Mouse (Mus musculus): ENCODE measurements at regions not wholly inside any gene's neighbourhood (a gene's known extent, or its start where the extent isn't known, plus 50 kb on each side); places are given as distances from the start of the nearest gene placed in this dataset.
"Not testable (repeated sequence)": the region's sequence is repeated elsewhere in the genome, so short reads cannot be mapped to it uniquely, and the experiment has no call there.

- DNase-seq: no peak
Measured at GRCm38 (mm10) chr14:37571971-37572370, 436.9 kb upstream of the Ghitm start.

DNA sequence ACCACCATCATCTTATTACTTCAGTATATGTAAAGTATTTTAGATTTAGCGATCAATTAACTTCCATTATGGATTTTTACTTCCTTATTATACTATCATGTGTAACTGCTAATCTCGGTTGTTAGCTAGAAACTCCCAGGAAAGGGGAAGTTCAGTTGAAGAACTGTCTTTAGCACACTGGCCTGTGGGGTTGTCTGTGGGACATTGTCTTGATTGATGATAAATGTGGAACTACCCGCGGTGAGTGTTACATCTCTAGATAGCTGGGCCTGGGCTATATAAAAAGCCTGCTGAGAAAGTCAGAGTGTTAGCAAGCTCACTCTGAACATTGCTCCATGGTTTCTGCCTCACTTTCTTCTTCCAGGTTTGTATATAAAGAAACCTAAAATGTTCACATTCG lies 423.2 kb upstream of the Ghitm start:
- DNase-seq: no peak

GRCm38 (mm10) chr14:37523616-37524015 lies 388.5 kb upstream of the Ghitm start:
- DNase-seq: no peak

DNA sequence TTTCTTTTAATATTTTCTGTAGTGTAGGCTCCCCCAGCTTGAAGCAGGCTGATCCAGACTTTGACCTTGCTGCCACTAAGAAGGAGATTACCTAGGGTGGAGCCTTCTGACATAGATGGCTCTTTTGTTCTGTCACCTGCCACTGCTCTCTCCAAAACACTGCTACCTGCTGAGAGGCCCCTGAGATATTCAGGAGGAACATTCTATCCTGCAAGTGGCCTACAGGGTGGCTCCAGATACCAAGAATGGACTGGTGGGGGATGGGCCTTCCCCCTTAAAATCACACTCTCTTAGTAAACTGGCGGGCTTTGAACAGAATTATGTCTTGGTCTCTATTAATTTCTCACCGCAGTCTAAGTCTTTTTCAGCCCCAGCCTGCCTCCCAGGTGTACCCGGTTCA lies 385.6 kb upstream of the Ghitm start:
- not testable (repeated sequence) for DNase-seq

GRCm38 (mm10) chr14:37505314-37505713 lies 370.2 kb upstream of the Ghitm start:
- no peak for DNase-seq

DNA sequence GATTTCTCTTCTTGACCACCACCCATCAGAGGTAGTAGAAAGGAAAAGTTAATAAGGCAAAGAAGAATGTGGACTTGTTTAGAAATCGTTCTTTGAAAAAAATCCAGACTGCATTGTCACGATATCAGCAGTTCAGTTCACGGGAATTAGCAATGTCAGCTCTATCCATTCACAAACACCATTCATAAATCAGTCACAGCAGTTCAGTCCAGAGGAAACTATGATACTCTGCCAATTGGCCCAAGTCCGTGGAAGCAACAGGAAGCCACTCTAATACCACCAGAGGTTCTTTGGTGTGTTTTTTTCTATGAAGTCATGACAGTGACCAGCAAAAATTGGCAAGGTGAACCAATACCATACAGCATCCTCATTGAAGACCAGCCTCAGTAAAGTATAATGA lies 355.6 kb upstream of the Ghitm start:
- no peak for DNase-seq

DNA sequence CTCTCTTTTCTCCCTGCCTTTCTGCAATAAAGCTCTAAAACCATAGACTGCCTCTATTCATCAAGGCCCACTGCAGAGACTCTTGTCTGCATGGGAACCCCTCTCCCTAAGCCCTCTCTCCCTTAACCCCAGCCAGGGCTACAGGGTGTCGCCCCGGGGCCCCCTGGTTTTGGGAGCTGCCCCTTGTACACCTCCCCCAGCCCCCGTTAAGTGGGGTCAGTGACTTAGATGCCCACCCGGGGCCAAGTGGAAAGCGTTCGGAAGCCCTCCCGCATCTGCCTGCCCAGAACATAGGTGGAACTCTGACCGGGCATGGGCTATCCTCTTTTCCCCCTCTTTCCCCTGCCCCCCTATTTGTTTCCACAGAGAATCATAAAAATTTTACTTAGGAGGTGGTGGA lies 350.2 kb upstream of the Ghitm start:
- DNase-seq: no peak

GRCm38 (mm10) chr14:37477599-37477998 lies 342.5 kb upstream of the Ghitm start:
- no peak for DNase-seq

GRCm38 (mm10) chr14:37468711-37469110 lies 333.6 kb upstream of the Ghitm start:
- DNase-seq: no peak

- peak; percentile 60 for DNase-seq
Measured at GRCm38 (mm10) chr14:37440874-37441273, 305.8 kb upstream of the Ghitm start.

DNA sequence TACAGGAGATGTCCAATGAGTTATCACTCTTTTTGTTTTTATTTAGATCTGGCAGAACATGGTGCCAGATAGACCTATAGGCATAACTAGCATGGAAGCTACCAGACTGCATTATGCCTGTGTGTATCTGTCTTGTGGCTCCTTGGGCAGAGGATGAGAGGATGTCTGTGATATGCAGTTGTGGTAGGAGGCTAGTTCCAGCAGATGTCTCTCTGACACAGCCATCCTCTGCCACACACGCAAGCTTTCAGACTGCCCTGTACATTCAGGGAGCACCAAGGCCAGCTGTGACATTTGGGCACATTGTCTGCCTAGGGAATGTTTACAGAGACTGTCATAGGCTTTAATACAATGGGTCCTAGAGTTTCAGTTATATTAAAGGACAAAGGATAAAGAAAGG lies 295.6 kb upstream of the Ghitm start:
- DNase-seq: no peak

GRCm38 (mm10) chr14:37425506-37425905 lies 290.4 kb upstream of the Ghitm start:
- DNase-seq: no peak

DNA sequence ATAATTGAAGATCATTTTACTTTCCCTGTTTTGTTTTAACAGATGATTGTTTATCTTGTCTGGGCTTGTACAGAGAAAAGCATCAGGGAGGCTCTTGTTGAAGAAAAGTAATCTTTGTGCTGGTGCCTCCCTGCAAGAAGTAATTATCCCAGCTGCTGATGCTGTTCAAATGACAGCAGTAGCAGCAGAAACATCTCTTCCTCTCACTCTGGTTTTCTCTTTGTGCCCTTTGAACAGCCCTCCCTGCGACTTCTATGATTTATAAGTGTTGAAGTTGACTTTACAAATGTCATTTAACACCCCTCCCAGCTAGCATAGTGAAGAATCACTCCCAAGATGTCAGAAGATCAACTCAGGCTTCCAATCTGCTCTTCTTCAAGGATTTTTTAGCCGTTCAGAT lies 286.5 kb upstream of the Ghitm start:
- DNase-seq: no peak

GRCm38 (mm10) chr14:37412583-37412982 lies 277.5 kb upstream of the Ghitm start:
- not testable (repeated sequence) for DNase-seq

DNA sequence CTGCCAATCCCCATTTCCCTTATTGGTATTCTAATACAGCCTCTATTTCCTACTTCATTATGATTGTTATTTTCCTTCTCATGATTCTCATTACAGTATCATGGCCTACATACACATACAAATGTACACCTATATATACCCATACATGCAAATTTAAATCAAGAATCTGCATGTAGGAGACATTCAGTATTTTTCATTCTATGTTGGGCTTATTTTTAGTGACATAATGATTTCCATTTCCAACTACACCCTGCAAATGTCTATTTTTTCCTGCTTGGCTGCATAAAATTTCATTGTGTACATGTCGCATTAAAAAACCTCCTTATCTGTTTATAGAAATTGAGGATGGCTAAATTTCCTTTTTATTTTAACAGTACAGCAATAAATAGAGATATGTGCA lies 236.9 kb upstream of the Ghitm start:
- DNase-seq: no peak

DNA sequence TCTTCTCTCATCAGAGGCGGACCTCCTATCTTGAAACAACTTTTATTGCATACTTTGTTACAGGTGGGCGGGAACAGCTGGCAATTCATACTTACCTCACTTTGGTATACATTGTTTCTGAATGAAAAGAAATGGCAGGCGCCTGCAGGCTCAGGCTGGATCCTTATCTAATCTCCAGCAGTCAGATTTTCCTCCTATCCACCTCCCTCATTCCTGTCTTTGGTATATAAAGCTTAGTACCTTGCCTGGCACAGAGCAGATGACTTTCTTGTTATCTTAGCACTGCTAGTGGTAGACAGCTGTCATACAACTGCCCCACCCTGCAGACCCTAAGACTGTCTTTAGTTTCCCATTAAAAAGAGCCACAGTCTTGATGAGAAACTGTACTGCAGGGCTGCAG lies 226.8 kb upstream of the Ghitm start:
- DNase-seq: no peak

- DNase-seq: peak; percentile 42
Measured at GRCm38 (mm10) chr14:37355968-37356704, 221.1 kb upstream of the Ghitm start.

- no peak for DNase-seq
Measured at GRCm38 (mm10) chr14:37323392-37323791, 188.3 kb upstream of the Ghitm start.

DNA sequence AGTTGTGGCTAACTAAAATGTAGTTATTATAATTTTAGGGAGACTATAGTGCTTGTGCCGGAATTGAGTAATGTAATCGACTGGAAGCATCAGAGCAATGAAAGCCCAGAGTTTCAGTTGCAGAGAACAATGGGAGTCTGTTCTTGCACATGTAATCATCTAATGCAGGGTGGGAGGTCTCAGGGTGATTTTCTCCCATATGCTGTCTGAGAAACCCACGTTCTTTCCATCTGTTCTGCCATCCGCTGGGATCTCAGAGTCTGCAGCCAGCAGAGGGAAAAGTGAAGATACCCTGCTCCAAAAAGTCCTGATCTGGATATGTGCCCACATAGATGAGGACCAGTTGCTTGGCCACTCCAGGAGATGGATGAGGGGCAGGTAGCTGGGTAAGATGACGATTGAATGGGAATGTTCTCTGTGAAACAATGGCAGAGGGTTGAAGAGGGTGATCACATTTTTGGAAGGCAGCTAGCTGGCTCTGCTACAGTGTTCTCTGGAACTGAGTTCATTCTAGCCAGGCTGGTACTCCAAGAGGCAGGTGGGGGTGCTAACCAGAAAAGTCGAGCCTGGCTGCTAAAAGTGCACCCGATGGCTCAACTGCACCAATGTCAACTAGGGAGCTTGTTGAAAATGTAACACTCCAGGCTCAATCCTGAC lies 180.3 kb upstream of the Ghitm start:
- no peak for DNase-seq

GRCm38 (mm10) chr14:37313906-37314305 lies 178.8 kb upstream of the Ghitm start:
- no peak for DNase-seq

- no peak for DNase-seq
Measured at GRCm38 (mm10) chr14:37312887-37313286, 177.8 kb upstream of the Ghitm start.

DNA sequence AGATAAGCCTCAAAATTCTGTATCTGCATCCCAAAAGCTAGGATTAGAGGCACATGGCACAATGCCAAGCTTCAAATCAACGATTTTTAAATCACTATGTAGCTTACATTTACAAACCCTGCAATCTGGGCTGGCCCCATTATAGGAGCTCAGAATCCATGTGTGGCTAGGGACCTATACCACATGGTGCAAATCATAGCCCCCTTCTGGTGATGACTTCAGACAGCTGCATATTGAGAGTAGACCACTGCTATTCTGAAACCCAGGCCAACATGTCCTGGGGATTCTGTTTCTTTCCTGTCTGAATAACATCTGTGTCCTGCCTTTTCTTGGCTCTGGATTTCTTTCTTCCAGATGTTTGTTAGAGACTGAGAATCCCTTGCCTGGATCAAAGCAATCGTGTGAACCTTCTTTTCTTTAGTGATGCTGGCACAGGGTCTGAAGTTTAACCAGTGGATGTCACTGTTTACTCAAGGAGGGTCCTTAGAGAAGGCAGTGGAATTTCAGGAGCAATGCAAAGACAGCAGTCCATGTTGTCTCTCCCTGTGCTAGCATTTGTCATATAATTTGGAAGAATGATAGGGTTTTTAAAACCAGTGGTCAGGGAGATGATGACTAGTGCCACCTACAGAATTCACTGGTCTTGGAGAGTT lies 171.7 kb upstream of the Ghitm start:
- DNase-seq: no peak

DNA sequence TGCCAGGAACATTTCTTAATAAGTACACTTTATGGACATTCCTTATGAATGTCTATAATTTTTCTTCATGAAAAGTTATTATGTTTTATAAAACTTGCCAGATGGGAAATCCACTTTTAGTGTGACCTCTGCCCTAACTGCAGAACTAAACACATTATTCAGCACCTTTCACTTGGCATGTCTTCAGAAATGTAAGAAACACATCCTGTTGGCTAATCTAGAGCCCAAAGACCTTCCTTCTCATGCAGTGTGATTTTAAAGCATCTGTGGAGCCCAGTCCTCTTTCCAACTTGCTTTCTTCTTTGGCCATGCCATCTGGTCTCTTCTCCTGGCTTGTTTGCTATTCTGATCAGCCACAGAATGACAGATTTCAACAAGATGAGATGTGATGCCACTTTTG lies 163.6 kb upstream of the Ghitm start:
- no peak for DNase-seq

DNA sequence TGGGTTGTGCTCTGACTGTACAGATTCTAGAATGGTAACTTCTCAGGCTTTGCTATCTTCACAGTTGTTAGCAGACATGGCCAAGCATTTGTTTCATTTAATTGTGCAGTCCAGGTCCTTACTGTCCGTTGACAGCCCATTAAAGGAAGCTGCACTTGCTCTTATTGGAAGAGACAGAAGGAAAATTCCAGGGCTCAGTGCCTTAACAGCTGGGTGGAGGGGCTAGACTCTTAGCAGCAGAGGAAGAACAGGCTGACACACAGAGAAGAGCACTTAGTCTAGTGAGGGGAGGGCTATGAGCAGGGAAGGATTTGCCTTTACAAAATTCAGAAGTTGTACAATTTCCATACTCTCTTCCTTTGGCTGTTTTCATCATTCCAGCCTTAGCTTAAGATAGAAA lies 161.5 kb upstream of the Ghitm start:
- DNase-seq: no peak

Measured in cerebellum, adult 11-12 months (tissue).